Mouse (Mus musculus): ENCODE data around the gene Prelid1.

The Prelid1 gene

DNA sequence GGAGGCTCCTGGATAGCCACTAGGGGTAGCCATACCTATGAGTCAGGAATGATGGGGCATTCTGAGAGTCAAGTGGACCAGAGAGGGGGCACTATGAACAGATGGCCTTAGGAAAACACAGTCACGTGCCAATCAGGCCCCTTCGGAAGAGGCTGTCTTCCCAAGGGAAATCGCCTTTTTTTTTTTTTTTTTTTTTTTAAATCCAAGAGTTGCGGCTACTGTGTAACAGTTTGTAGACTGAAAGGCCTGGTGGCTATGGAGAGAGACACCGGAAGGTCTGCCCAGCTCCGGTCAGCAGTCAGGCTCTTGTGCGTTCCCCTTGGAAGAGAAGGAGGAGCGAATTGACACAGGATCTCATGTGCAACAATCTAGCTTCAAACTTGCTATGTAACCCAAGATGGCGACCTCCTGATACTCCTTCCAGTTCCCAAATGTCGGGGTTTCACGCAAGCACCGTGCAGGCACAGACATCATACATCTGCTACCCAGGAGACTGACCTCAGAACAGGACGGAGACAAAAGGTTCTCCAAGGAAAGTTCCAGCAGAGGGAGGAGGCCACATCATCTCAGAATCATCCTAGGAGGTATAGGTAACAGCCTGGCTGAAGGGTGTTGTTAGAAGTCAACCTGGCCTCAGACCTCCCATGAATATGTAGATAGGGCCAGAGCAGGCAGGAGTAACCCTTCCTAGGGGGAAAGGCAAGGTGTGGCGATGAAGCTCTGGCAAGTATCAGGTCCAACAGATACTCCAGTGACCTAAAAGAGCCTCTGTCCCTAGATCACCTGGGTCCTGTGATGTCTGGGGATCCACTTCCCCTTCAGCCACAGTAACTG, 10.5 kb downstream of the Prelid1 start:
- in situ Hi-C loops (cut with MboI, MseI) = loop anchor here (5.0 kb wide), 1 partner anchor 37 kb away; the partner anchor contains the start of gene Rgs14

DNA sequence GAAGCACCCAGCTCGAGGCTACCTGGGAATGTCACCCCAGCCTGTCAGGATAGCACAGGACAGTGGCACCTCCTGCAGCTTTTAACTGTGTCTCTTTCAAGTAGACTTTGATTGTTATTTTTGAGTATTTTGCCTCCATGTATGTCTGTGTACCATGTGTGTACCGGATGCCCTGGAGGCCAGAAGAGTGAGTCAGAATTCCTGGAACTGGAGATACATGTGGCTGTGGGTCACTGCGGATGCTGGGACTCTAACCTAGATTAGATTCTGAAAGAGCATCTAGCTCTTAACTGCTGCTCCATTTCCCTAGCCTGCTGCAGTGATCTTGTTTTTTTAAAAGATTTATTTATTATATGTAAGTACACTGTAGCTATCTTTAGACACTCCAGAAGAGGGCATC, 12.0 kb downstream of the Prelid1 start:
- in situ Hi-C loops (cut with MboI, MseI) = loop anchor here (5.0 kb wide), 1 partner anchor 35 kb away; the partner anchor contains the start of gene Rgs14

DNA sequence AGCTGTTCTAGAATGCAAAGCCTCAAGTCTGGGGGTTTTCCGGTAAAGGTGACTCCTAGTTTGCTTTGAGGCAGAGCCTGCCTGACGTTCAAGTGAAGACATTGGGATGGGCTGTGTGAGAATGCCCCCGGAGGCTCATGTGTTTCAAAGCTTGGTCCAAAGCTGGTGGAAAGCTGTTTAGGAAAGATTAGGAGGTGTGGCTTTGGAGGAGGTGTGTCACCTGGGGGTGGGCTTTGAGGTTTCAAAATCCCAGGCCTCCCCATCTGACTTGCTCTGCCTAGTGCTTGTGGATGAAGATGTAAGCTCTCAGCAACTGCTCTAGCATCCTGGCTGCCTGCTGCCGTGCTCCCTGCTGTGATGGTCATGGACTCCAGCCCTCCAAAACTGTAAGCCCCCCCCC, 15.4 kb downstream of the Prelid1 start:
- in situ Hi-C loops (cut with MboI, MseI) = no loop called here

DNA sequence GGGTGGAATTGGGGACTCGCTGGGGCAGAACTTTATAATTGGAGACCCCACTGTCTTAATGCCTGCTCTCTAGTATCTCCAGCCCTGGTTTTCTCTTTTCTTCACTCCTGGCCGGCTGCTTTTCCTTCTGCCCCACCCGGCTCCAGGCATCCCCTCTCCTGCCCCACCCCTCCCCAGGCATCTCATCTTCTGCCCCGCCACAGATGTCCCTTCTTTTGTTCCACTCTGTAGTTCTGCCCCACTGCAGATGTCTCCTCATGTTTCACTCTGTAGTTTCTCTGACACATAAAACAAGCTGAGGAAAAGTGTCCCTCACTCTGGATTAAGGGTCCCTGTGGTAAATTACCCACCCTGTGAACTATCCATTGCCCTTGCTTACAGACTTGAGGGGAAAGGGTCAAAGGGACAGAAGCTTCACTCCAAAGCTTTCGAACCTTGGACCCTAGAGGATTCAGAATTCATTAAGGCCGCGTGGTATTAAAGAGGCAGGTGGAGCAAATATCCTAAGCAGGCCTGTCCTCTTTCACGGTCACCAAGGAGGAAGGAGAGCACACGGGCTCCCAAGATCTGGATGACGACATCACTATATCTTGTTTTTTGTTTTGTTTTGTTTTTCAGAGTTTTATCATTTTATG, 17.2 kb downstream of the Prelid1 start:
- in situ Hi-C loops (cut with MboI, MseI) = no loop called here

- in situ Hi-C loops (cut with MboI, MseI) = no loop called here
These were observed 18.1 kb downstream of the Prelid1 start for GRCm38 (mm10) chr13:55338131-55339054.

DNA sequence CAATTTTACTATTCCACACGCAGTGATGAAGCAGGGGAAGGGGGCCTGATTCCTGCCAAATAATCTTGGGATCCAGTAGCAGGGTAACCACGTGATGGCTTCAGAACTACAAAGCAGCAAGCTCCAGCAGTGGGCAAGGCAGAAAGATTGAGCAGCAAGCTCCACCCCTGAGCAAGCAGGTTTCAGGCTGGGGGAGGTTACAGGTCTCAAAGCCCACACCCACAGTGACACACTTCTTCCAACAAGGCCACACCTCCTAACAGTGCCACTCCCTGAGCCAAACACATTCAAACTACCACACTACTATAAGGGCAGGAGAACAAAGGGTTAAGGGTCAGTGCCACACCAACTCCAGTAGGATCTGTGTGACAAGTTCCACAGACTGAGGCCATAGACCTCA, 19.0 kb downstream of the Prelid1 start:
- in situ Hi-C loops (cut with MboI, MseI) = no loop called here

GRCm38 (mm10) chr13:55342469-55342868, 22.2 kb downstream of the Prelid1 start:
- in situ Hi-C loops (cut with MboI, MseI) = no loop called here

DNA sequence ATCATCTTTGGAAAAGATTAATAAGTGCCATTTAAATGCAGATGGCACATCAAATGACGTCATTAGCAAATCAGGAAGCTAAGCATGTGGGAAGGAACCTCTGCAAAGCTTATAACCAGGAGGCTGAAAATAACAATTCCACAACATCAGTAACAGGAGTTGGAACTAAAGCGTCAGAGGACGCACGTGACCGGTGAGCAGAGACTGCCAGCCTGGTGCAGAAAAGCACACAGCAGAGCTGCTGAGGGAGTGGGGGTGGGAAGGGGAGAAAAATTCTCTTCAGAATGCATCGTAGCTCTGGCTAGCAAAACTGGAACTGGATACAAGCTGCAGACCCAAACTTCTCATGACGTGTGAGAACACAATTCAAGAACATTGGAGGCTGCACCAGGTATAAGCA, 24.0 kb downstream of the Prelid1 start:
- in situ Hi-C loops (cut with MboI, MseI) = no loop called here

DNA sequence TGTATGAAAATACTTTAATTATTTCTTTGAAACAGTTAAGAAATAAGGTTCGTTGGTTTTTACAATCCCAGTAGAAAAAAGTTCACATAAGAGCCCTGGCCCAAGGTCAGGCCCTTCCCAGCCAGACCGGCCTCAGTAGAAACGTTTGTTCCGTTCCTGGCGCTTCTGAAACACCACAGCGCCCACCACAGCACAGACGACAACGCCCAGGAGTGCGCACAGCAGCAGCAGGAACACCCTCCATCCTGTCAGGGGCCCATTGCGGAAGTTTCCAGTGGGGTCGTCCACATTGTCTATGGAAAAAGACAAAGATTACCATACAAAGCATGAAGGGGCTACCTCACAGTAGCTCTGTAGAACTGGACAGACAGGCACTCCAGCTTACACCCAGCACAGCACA, 26.4 kb downstream of the Prelid1 start:
- in situ Hi-C loops (cut with MboI, MseI) = no loop called here

DNA sequence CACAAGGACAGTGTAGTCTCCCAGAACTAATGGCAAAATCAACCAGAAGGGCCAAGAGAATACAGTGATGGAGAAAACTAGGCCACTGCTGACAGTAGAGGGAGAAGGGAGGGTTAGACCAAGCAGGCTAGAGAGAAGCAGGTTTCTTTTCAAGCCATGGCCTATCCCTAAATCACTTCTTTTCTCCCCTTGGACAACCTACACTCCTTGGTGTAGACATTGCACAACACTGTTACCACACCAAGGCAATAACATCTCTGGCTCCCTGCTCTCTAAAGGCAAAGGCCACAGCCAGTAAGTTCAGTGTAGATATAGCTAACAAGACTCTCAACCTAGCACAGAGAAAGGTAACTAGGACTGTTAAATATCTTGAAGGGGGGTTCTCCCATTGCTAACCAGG, 40.8 kb downstream of the Prelid1 start:
- in situ Hi-C loops (cut with MboI, MseI) = loop anchor here (10.0 kb wide), 1 partner anchor 744 kb away; no protein-coding TSS in a partner anchor

- in situ Hi-C loops (cut with MboI, MseI) = loop anchor here (10.0 kb wide), 1 partner anchor 743 kb away; no protein-coding TSS in a partner anchor
These were observed 41.7 kb downstream of the Prelid1 start for GRCm38 (mm10) chr13:55361974-55362452.

GRCm38 (mm10) chr13:55362453-55363060, 42.3 kb downstream of the Prelid1 start, which contains the start of gene Lman2:
Gene Lman2, minus strand, starts transcription at chr13:55362783.
- in situ Hi-C loops (cut with MboI, MseI) = loop anchor here (10.0 kb wide), 1 partner anchor 742 kb away; no protein-coding TSS in a partner anchor

DNA sequence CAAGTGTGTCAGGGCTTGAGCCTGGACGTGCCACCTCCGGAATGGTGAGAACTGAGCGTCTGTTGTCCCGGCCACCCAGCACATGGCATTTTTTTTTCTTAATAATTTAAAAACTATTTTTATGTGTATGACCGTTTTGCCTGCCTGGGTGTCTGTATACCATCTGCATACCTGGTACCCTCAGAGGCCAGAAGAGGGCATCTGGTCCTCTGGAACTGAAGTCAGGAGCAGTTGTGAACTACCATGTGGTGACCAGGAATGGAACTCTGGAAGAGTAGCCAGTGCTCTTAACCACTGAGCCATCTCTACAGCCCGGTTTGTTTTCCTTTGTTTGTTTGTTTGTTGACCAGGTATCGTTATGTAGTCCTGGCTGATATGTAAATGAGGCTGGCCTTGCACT, 48.1 kb downstream of the Prelid1 start:
- in situ Hi-C loops (cut with MboI, MseI) = loop anchor here (5.0 to 10.0 kb wide), 2 partner anchors 36 to 736 kb away; no protein-coding TSS in a partner anchor

DNA sequence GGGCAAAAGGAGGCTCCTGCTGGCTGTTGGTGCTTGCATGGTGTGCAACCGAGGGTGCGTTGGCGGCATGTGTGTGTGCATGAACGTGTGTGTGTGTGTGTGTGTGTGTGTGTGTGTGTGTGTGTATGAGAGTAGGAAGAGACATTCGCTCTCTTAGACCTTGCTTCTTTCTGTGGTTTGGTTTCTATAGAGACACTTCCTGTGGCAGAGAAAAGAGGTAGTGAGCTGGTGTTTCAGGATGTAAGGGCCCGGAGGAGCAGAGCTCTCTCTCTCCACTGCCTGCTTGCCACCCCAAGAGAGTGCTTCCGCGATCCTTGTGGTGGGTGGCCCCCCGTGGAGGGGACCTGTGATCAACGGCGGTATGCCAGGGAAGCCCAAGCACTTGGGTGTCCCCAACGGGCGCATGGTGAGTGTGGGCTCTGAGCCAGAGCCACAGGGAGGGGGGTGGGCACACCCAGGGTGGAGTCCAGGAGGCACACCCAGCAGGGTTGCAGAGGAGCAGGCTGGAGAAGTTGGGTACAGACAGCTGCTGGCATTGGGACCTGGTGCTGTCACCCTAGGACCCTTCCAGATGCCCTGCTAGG, 49.3 kb downstream of the Prelid1 start, which contains the start of gene Rgs14:
Gene Rgs14, plus strand, starts transcription at position 202 of the 584 bp plus-strand sequence.
- in situ Hi-C loops (cut with MboI, MseI) = loop anchor here (5.0 to 10.0 kb wide), 2 partner anchors 37 to 735 kb away; no protein-coding TSS in a partner anchor

- in situ Hi-C loops (cut with MboI, MseI) = no loop called here
These were observed 49.9 kb downstream of the Prelid1 start for GRCm38 (mm10) chr13:55370234-55370633.

GRCm38 (mm10) chr13:55371007-55371681, 50.8 kb downstream of the Prelid1 start:
- in situ Hi-C loops (cut with MboI, MseI) = no loop called here

- in situ Hi-C loops (cut with MboI, MseI) = no loop called here
These were observed 51.4 kb downstream of the Prelid1 start for GRCm38 (mm10) chr13:55371740-55372139.

- in situ Hi-C loops (cut with MboI, MseI) = no loop called here
These were observed 54.1 kb downstream of the Prelid1 start for GRCm38 (mm10) chr13:55374206-55374924.
